Mouse (Mus musculus) ES-Bruce4 (cell line): Measurements from ENCODE around the gene Tmem62. TPM values are rescaled to one million over a fixed set of nuclear protein-coding genes. Genes with fewer than 3 reads are reported as not detected.
"Not testable (repeated sequence)": the region's sequence is repeated elsewhere in the genome, so short reads cannot be mapped to it uniquely, and the experiment has no call there.

ENCODE experiments used
- H3K27ac ChIP-seq: 2 replicates; pipeline ENCODE4 v1.5.1; 2012; ENCODE audit warnings: low read length, inconsistent platforms; ENCODE audit not compliant: insufficient read depth
- H3K27me3 ChIP-seq: 2 replicates; pipeline ENCODE4 v1.6.1; 2012; ENCODE audit warnings: mild to moderate bottlenecking, low read length, inconsistent platforms; ENCODE audit not compliant: control insufficient read depth, poor library complexity, insufficient read depth, severe bottlenecking
- H3K36me3 ChIP-seq: 2 replicates; pipeline ENCODE4 v1.6.1; 2012; ENCODE audit warnings: inconsistent platforms, mild to moderate bottlenecking, low read length, moderate library complexity; ENCODE audit not compliant: control insufficient read depth, poor library complexity, insufficient read depth, severe bottlenecking
- H3K4me1 ChIP-seq: one replicate; pipeline ENCODE4 v1.8.1; 2011; ENCODE audit warnings: low read length; ENCODE audit not compliant: control insufficient read depth, insufficient read depth
- H3K4me3 ChIP-seq: 2 replicates; pipeline ENCODE4 v1.5.1; 2011; ENCODE audit warnings: low read depth, mild to moderate bottlenecking, low read length
- H3K9ac ChIP-seq: 2 replicates; pipeline ENCODE4 v1.6.1; 2012; ENCODE audit warnings: low read depth, mild to moderate bottlenecking, inconsistent platforms; ENCODE audit not compliant: poor library complexity, severe bottlenecking
- H3K9me3 ChIP-seq: replicated peaks from 2 replicates; pipeline ENCODE4 v1.6.1; 2012; ENCODE audit warnings: mild to moderate bottlenecking, low read length, inconsistent platforms; ENCODE audit not compliant: control insufficient read depth, poor library complexity, insufficient read depth, severe bottlenecking
- CTCF ChIP-seq: IDR thresholded peaks from one replicate; pipeline ENCODE4 v1.8.1; 2011; ENCODE audit warnings: low read depth, low read length
- EP300 ChIP-seq: IDR thresholded peaks from 2 replicates; pipeline ENCODE4 v1.6.1; 2011; ENCODE audit warnings: low read depth, low read length; ENCODE audit not compliant: insufficient read depth
- POLR2A ChIP-seq: IDR thresholded peaks from one replicate; pipeline ENCODE4 v1.8.1; 2011; ENCODE audit warnings: low read length; ENCODE audit not compliant: insufficient read depth
- polyA plus RNA-seq: library from polyadenylated mRNA; stranded (reverse); fragments of >200 nt; gene quantifications from 2 replicates; pipeline ENCODE4 v1.2.4, GENCODE M21; 2011; ENCODE audit warnings: low read depth; ENCODE audit not compliant: missing spikeins, insufficient read depth, insufficient read length

Gene Tmem62
- polyA plus RNA-seq, 1 experiment, result 9.5 TPM

DNA sequence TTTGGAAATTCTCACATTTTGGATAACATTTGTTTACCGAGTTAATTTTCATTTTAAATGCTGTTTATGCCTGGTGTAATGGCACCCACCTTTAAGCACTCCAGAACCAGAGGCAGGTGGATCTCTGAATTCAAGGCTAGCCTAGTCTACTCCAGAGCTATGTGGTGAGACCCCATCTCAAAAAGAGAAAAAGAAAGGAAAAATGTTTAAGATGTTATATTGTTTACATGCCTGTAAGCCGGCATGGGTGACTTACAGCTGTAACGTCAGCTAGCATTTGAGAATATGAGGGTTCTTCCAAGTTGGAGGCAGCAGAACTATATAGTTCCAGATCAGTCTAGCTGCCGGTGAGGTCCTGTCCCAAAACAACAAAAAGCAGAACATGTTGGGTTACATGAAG lies 5.1 kb upstream of the Tmem62 start:
- Histone ChIP-seq H3K9ac (no peak overlapping the region), H3K9me3 (no peaks in the 10 kb centered on the region), H3K36me3 (no peaks in the 10 kb centered on the region), H3K27me3 (no peaks in the 10 kb centered on the region), H3K4me3 (no peak overlapping the region), H3K4me1 (no peaks in the 10 kb centered on the region), H3K27ac (no peak overlapping the region)
- TF ChIP-seq POLR2A, result no peak

DNA sequence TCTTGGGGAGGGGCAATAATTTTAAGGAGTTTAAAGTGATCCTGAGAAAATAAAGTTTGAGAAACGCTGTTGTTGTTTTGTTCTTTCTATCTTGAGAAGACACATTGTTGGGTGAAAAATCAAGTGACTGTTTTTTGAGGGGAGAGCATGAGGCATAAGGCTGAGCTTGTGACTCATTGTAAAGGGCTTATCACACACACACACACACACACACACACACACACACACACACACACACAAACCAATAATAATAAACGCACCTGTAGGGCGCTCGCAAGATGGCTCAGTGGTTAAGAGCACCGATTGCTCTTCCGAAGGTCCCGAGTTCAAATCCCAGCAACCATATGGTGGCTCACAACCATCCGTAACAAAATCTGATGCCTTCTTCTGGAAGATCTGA lies 4.6 kb upstream of the Tmem62 start:
- not testable (repeated sequence) for H3K9ac ChIP-seq, H3K4me3 ChIP-seq, H3K4me1 ChIP-seq, H3K27ac ChIP-seq, H3K36me3 ChIP-seq, H3K9me3 ChIP-seq, H3K27me3 ChIP-seq

DNA sequence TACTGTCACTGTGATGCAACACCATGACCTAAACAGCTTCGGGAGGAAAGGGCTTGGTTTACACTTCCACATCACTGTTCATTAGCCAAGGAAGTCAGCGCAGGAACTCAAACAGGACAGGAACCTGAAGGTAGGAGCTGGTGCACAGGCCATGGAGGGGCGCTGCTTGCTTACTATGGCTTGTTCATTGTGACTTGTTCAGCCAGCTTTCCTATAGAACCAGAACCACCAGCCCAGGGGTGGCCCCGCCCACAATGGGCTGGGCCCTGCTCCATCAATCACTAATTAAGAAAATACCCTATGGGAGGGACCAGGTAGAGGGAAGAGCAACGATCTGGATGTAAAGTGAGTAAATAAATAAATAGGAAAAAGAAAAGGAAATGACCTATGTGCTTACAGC lies 3.9 kb upstream of the Tmem62 start:
- Histone ChIP-seq H3K36me3 (no peaks in the 10 kb centered on the region), H3K27ac (no peak overlapping the region), H3K9me3 (no peaks in the 10 kb centered on the region), H3K4me1 (no peaks in the 10 kb centered on the region), H3K27me3 (no peaks in the 10 kb centered on the region), H3K9ac (peak overlapping the region; percentile 42; the same call in 1 of the 2 replicates), H3K4me3 (no peak overlapping the region)
- TF ChIP-seq CTCF (peak; percentile 48), EP300 (no peak)

GRCm38 (mm10) chr2:120976308-120976707 lies 509 bp upstream of the Tmem62 start:
- Histone ChIP-seq H3K9me3 (no peaks in the 10 kb centered on the region), H3K27ac (no peak overlapping the region), H3K4me3 (no peak overlapping the region), H3K4me1 (no peaks in the 10 kb centered on the region), H3K9ac (no peak overlapping the region), H3K27me3 (no peaks in the 10 kb centered on the region), H3K36me3 (no peaks in the 10 kb centered on the region)
- TF ChIP-seq CTCF (peak; percentile 2), POLR2A (no peak)

- Histone ChIP-seq H3K4me1 (no peaks in the 10 kb centered on the region), H3K4me3 (peak overlapping the region; percentile 87), H3K36me3 (no peaks in the 10 kb centered on the region), H3K9me3 (no peaks in the 10 kb centered on the region), H3K27me3 (no peaks in the 10 kb centered on the region), H3K9ac (no peak overlapping the region), H3K27ac (no peak overlapping the region)
- TF ChIP-seq EP300 (no peak), POLR2A (no peak), CTCF (no peak)
These were observed 1.3 kb downstream of the Tmem62 start for GRCm38 (mm10) chr2:120977926-120978692.

DNA sequence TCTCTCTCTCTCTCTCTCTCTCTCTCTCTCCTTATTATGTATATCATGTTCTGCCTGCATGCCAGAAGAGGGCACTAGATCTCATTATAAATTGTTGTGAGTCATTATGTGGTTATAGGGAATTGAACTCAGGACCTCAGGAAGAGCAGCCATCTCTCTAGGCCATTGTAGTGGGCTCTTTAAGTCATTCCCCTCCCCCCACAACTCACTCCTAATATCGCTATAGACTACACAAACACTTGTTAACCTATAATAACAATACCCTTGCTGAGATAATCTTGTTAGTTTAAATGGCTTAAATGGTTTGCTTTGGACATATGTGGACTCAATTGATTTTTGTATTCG lies 1.8 kb downstream of the Tmem62 start:
- H3K9me3 ChIP-seq, result no peaks in the 10 kb centered on the region
- no peaks in the 10 kb centered on the region for H3K27me3 ChIP-seq
- no peaks in the 10 kb centered on the region for H3K4me1 ChIP-seq
- TF ChIP-seq CTCF (no peak), POLR2A (no peak), EP300 (no peak)
- no peak overlapping the region for H3K4me3 ChIP-seq
- no peak overlapping the region for H3K27ac ChIP-seq
- H3K9ac ChIP-seq, result no peak overlapping the region
- no peaks in the 10 kb centered on the region for H3K36me3 ChIP-seq
